Mouse (Mus musculus): ENCODE results near the gene Gpr183.

Gpr183 gene

DNA sequence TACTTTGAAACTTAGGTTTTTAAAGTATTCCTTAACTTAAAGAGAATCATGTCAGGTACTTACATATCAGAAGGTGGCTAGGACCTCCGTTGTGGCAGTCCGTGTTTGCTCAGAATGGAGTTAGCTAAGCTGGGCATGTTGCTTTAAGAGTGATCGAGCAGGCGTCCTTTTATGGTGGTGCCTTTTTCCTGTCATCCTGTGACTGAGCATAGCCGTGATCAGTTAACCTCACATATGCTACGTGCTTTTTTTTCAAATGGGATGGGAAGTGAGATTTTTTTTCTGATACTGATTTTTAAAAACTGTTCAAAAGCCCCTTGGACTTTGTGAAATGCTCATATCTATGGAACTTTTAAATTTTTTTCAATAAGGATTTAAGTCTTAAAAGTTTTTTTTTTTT is at the start of gene Gpr183:
Gene Gpr183 (minus strand): TSS at position 206 of the 400 bp plus-strand sequence.
- peak; percentile 7 for DNase-seq (ENCODE audit: extremely low spot score, low spot score)

GRCm38 (mm10) chr14:122013417-122013951 is 48.5 kb upstream of the Gpr183 start:
- DNase-seq (ENCODE audit: extremely low spot score, low spot score): no peak

DNA sequence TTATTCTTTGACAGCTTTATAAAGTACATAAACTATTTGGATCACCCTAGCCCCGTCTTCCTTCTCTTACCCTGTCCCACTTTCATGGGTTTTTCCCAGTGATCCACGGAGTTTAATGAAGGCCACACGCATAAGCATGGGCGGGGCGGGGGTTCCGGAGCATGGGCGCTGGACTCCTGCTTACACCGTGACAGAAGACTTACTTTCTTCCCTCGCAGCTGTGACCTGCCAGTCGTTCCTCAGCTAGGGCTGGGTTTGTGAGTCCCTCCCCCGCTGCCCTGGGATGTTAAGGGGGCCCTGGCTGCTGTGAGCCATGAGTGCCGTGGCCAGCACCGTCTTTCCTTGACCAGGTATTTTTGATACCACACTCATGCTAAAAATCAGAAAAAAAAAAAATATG is 47.8 kb upstream of the Gpr183 start:
- DNase-seq (ENCODE audit: extremely low spot score, low spot score): no peak

- DNase-seq (ENCODE audit: extremely low spot score, low spot score): no peak
Measured at GRCm38 (mm10) chr14:122012193-122012592, 47.2 kb upstream of the Gpr183 start.

- no peak for DNase-seq (ENCODE audit: extremely low spot score, low spot score)
Measured at GRCm38 (mm10) chr14:122011768-122012167, 46.8 kb upstream of the Gpr183 start.

- DNase-seq (ENCODE audit: extremely low spot score, low spot score): no peak
Measured at GRCm38 (mm10) chr14:122010301-122010700, 45.3 kb upstream of the Gpr183 start.

- DNase-seq (ENCODE audit: extremely low spot score, low spot score): no peak
Measured at GRCm38 (mm10) chr14:122009502-122009901, 44.5 kb upstream of the Gpr183 start.

- no peak for DNase-seq (ENCODE audit: extremely low spot score, low spot score)
Measured at GRCm38 (mm10) chr14:122008261-122008660, 43.3 kb upstream of the Gpr183 start.

DNA sequence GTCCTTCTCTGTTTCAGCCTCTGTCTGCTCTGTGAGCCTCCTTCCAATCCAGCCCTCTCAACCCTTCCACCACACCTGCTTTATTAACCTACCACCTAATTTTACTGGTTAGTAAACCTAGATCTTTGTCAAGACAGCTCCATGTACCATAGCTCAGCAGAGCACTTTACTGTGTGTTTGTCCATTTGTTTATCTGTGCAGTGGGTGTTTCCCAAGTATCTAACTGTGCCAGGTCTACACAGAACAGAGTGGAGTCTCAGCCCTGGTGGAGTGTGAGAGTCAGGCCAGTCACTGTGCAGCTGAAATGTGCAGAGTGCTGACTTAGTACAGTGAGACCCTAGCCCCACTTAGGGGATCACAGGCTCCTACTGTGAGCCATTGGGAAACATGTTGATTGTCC is 38.8 kb upstream of the Gpr183 start:
- no peak for DNase-seq (ENCODE audit: extremely low spot score, low spot score)

- no peak for DNase-seq (ENCODE audit: extremely low spot score, low spot score)
Measured at GRCm38 (mm10) chr14:122002224-122002623, 37.2 kb upstream of the Gpr183 start.

- no peak for DNase-seq (ENCODE audit: extremely low spot score, low spot score)
Measured at GRCm38 (mm10) chr14:122000346-122001105, 35.5 kb upstream of the Gpr183 start.

GRCm38 (mm10) chr14:121999455-121999854 is 34.5 kb upstream of the Gpr183 start:
- DNase-seq (ENCODE audit: extremely low spot score, low spot score): no peak

DNA sequence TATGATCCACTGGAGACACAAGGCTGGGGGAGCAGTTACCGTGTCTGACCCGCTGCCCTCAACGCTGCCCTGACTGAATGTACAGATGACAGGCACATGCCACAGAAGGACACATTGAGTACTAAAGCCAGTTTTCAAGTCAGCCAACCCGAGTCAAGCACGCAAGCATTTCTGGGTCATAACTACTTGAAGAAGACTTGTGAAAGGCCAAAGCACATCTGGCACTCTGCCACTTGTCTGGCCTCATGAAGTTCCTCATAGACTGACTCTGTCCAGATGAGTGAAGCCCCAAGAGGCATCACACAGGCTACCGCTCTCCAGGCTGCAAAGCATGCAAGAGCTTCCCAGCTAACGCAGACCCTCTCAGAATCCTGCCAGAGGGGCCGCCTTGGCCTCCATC is 31.8 kb upstream of the Gpr183 start:
- DNase-seq (ENCODE audit: extremely low spot score, low spot score): no peak

- DNase-seq (ENCODE audit: extremely low spot score, low spot score): no peak
Measured at GRCm38 (mm10) chr14:121995557-121995870, 30.5 kb upstream of the Gpr183 start.

DNA sequence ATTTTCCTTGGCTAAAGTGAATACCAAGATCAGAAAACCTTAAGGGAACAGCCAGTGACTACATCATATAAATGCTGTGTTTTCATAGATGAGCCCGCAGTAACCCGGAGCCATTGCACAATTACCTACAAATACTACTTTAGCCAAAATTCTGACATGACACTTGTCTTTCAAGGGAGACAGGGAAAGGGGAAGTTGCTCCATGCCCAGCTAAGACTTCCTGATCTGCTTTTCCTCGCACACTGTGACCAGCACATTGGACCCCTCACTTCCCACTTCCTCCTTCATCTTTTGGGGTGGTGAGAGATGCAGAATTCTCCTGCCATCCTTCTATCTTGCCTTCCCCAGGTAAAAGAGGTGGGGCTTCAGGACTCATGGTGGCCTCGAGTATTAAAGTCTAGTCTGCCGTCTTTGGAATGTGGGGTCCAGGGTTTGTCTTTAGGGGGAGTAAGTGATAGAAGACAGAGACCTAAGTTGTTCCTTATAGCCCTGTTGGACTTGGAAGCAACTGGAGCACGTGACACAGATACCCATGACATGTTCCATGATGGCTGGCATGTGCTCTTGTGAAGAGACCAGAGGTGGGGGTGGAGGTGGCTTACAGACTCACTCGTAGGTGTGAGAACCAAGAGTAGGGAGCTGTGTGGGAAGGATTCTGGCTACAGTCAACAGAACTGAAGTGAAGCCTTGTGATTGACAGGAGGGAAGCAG is 30.0 kb upstream of the Gpr183 start:
- no peak for DNase-seq (ENCODE audit: extremely low spot score, low spot score)

- no peak for DNase-seq (ENCODE audit: extremely low spot score, low spot score)
Measured at GRCm38 (mm10) chr14:121994171-121994700, 29.2 kb upstream of the Gpr183 start.

DNA sequence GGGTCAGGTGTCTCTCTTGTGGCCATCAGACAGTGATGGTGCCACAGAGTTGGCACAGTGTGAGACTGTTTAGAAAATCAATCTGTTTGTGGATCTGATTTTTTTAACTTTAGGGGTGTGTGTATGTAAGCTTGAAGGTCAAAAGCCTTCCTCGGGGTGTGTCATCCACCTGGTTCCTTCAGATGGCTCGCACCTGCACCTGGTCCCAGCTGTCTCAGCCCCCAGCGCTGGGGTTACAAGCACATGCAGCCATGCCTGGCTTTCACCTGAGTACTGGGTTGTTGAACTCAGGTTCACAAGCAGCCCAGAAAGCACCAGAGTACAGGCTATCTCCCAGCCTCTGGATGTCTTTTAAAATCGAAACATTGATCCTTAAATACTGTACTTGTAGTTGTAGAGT is 28.6 kb upstream of the Gpr183 start:
- DNase-seq (ENCODE audit: extremely low spot score, low spot score): no peak

DNA sequence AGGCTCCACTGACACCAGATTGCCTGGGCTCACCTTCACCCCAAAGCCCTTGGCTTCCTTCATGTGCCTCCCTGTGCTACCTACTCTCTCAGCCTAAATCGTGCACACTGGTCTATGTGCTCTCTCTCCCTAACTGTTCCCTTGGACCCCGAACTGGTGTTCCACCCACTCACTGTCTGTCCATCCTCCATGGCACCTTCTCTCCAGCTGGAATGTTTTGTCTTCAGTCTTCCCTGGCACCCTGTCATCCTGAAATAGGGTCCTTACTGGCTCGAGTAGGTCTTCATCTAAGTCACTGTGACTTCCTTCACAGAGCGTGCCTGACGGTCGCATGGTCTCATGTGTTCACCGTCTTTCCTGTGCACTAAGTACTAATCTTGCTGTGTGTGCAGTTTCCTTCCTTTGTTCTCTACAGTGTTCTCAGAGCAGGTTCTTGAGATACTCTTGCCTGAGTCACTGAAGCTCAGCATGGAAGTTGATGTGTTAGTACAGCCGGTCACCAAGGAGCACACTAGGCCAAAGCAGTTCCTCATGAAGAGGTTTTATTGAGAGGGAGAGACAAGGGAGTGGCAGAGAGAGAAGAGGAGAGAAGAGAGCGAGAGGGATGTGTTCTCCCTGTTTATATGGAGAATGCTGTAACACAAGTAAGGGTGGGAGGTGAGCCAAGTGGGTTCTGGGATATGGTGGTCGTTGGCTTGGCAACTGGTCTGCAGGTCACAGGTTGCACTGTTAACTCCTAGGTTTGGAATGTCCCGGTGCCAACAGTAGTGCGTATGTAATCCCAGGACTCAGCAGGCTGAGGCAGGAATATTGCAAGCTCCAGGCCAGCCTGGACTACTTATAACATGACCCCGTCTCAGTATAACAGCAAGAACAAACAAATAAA is 27.6 kb upstream of the Gpr183 start:
- no peak for DNase-seq (ENCODE audit: extremely low spot score, low spot score)

DNA sequence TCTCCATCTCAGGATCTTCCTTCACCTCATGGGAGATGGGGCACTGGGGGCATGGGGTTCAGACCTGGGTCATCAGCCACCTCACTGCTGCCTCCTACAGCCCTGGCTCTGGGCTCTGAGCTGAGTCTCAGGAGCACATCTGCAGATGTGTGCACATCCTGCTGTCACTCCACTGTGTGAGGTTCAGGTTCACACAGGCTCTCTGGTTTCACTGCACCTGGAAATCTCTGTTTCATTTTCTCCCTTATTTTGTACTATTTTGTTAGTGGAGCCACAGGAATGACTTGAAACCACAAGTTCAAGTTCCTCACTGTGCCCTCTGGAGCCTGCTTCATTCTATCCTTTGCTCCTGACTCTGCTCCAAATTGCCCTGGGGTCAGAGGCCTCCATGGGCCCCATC is 26.9 kb upstream of the Gpr183 start:
- DNase-seq (ENCODE audit: extremely low spot score, low spot score): no peak

DNA sequence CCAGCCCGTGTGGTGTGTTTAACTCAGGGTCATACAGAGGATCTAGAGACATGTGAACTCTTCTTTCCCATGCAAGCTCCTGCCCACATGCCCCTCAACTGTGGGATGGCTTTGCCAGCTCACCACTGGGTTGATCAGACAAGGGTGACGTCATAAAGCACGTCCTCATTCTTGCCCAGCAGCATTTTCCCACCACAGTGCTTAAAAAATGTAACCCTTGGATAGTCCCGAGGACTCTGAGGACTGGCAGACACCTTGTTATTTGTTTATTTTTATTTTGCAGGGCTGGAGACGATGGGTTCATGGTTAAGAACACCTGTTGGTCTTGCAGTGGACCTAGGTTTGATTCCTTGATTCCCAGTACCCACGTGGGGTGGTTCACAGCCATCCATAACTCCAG is 25.9 kb upstream of the Gpr183 start:
- DNase-seq (ENCODE audit: extremely low spot score, low spot score): no peak

DNA sequence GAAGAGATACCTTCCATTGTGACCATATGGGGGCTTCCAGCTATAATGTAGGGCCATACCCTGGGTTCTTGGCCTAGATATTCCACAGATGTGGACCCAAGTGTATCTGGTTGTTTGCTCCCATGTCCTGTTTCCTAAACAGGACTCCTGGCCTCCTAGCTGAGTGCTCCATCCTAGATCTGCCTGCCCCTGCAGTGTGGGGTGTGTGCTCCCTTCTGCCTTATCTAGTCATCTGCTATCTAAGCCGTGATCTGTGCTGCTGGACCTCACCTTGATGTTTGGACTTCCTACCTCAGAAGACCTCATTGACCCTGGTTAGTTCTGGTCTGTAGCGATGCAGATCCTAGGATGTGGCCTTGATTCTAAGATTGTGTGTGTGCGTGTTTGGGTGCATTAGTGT is 24.9 kb upstream of the Gpr183 start:
- DNase-seq (ENCODE audit: extremely low spot score, low spot score): no peak

GRCm38 (mm10) chr14:121989331-121989730 is 24.3 kb upstream of the Gpr183 start:
- no peak for DNase-seq (ENCODE audit: extremely low spot score, low spot score)

Measured in neural tube, embryonic 10.5 days (tissue).